Mouse (Mus musculus) thymus, adult 18-20 months (tissue): ENCODE data around the gene Car4.

Experiments
- DNase-seq, 2 experiments: peaks; one replicate each; pipeline ENCODE4 v3.0.0; 2022; ENCODE audit warnings: mixed read lengths in 2 of 2

The Car4 gene

DNA sequence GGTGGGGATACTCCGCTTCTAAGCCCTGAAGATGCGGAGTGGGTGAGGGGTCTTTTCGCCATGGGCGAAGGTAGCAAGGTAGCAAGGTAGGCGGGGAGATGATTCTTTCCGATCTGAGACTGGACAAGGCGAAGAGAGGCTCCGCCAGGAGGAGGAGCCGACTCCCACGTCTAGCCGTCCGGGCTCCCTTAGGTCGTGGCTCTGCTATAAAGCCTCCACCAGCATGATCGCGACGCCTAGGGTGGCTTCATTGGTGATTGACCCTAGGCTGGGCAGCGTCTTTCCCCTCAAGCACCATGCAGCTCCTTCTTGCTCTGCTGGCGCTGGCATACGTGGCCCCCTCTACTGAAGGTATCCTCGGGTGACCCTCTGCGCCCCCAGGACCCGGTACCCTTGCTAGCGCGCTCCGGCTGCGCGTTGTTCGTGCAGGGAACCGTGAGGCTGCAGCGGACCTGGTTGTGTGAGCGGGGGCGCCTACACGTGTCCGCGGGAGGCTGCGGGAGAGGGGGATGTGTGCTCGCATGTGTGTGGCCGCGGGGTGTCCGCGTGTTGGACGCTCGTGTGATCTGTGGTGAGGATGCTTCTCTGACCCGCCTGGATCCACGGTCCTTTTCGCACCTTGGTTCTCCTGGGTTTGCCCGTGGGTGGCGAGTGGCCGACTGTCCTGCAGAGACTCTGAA lies at the start of gene Car4:
Gene Car4 (plus strand): TSS at position 196 of the 680 bp plus-strand sequence.
- no peak for DNase-seq

GRCm38 (mm10) chr11:84908480-84908879 lies 49.1 kb upstream of the Car4 start:
- no peak for DNase-seq

DNA sequence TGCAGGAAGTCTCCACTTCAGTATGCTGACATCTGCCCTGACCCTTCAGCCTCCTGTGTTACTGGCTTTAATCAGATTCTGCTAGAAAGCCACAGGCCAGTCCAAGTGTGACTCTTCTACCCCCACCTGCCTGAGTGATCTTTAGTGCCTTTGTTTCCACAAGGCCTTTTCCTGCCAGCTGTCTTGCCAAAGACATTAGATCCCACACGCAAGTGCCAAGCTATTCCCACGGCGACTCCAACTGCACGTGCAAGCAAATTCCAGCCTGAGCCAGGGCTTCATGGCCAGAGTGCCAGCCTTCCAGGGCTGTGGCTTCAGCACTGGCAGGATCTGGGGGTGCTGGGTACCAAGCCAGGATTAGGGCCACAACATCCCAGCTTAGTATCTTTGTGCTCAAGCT lies 47.2 kb upstream of the Car4 start:
- DNase-seq, result no peak

GRCm38 (mm10) chr11:84914673-84915072 lies 42.9 kb upstream of the Car4 start:
- no peak for DNase-seq

- DNase-seq, result peak; percentile 65 to 78
Observed at GRCm38 (mm10) chr11:84916053-84916702, 41.4 kb upstream of the Car4 start, which contains the start of gene Znhit3. Znhit3 (minus strand) TSS chr11:84916366.

- no peak for DNase-seq
Observed at GRCm38 (mm10) chr11:84916703-84917300, 40.8 kb upstream of the Car4 start.

DNA sequence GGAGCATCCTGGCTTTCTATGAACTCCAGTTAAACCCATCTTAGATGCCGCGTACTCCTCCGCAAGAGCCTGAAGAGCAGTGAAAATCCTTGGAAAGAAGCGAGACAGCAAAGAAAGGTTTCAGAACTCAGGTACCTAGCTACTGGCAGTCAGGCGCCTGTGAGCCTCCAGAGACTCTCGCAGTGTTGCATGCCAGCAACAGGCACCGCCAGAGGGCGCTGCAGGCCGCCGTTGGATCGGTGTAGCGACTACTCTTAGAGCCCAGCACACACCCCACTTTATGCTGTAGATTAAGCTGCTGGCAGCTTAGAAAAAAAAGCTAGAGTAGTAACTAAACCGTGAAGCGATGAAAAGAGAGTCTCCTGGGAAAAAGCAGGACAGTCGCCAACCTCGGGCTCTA lies 39.2 kb upstream of the Car4 start:
- DNase-seq, result peak; percentile 40 to 44

DNA sequence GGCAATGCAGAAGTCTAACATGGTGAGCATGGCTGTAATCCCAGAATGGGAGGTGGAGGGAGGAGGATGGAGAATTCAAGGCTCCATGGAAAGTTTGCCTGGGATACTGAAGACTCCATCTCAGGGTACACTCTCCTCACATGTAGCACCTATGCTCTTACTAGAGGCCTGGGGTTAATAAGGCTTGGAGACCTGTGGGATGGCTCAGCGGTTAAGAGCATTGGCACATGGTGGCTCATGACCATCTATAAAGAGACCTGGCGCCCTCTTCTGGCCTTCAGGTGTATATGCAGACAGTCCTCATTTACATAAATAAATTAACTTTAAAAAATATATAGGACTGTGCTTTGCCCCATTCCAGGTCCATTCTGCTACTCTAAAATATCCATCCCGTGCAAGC lies 38.3 kb upstream of the Car4 start:
- no peak for DNase-seq

DNA sequence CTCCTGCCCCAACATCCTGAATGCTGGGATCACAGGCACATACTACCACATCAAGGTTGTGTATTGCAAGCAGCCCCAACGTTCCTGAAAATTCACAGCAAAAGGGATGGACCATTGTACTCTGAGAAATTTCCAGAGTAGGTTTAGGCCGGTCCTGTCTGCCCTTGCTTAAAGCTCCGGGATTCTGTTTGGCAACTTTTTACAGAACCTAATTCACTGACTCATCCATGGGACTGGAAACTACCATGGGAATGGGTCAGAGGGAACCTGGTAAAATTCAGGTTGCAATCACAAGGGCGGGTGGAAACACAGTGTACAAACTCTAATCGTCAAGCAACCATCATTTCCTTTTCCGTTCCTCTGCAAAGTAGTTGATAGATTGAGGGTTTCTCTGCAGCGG lies 37.6 kb upstream of the Car4 start:
- DNase-seq, result no peak

DNA sequence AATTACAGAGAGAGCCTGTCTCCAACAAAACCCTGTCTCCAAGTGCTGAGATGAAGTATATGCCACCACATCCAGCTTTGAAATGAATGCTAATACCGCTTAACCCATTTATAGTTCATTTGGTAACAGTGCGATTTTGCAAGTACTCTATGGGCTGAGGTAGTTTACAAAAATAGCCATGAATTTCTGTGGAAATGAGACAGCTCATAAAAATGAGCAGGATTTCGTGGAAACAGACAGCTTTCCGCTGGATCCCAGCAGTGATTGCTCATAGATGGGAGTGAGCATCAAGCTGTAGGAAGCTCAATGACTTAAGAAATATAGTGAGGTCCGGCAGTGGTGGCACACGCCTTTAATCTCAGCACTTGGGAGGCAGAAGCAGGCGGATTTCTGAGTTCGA lies 36.6 kb upstream of the Car4 start:
- no peak for DNase-seq

DNA sequence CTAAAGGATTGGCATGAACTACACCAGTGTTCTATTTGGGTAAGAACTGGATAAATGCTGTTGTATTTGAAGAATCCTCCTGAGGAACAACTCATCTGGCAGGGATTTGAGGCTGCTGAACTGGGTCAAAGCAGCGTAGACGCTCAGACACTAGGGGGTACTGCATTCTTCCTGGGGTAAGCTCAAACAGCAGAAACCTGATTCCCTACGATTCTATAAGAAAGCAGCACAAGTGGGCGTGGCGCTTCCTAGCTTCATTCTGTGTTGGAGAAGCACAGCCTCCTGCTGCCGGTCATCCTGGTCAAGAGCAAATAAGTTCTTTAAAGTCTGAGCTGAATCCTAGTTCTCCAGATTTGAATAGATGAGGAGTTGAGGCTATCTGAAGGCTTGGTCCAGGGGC lies 25.3 kb upstream of the Car4 start:
- no peak for DNase-seq

- DNase-seq, result no peak
Observed at GRCm38 (mm10) chr11:84939508-84940053, 18.0 kb upstream of the Car4 start.

DNA sequence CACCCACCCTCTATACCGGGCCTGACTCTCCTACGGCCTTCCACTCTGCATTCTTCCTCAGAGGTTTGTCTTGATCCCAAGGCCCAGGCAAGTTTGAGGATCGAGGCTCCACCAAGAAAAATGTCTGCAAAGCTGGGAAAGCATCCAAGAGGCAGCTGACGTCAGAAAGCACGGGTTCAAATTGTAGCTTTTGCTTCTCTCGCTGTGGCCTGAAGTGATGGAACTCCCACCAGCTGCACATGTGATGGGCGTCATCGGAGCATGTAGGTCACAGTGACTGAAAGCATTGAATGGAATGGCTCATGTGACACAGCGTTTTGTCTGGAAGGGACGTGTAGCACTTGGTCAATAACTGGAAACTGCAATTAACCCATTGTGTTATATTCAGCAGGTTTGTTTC lies 17.4 kb upstream of the Car4 start:
- DNase-seq, result no peak

- DNase-seq, result no peak
Observed at GRCm38 (mm10) chr11:84943948-84944347, 13.6 kb upstream of the Car4 start.

- no peak for DNase-seq
Observed at GRCm38 (mm10) chr11:84944639-84945435, 12.7 kb upstream of the Car4 start.

DNA sequence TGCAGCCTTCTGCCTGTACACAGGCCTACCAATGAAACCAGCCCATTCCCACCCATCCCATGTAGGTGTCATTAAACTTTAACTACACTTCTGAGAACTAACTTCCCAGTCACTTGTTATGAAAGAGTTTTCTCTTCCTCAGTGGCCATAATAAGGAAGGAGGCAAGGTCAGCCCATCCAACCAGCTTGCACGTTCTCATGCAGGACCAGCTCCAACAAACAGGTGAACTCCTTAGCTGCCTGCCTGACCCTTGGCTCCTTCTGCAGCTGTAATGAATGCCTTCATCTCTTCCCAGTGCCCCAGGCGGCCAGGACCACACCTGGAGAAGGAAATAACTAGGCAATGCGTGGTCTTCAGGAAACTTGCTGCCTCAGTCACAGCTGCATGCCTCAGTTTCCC lies 11.7 kb upstream of the Car4 start:
- no peak for DNase-seq

GRCm38 (mm10) chr11:84947206-84947605 lies 10.4 kb upstream of the Car4 start:
- no peak for DNase-seq

DNA sequence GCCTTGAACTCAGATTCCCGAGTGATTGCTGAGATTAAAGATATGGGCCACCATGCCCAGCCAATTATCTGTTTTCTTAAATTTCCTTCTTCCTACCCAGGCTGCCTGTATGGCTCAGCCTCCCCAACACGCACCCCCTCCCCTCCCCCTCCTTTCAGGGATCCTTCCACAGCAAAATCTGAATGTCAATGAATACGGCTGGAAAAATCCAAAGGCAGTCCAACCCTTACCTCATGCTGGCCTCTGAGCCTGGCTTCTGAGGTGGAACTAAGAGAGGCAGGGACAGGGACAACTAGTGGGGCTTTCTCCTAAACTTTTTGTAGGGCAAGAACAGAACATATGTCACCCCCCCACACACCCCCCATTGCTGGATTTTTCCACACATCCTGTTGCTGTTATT lies 9.5 kb upstream of the Car4 start:
- no peak for DNase-seq

- DNase-seq, result no peak
Observed at GRCm38 (mm10) chr11:84948526-84948925, 9.1 kb upstream of the Car4 start.

DNA sequence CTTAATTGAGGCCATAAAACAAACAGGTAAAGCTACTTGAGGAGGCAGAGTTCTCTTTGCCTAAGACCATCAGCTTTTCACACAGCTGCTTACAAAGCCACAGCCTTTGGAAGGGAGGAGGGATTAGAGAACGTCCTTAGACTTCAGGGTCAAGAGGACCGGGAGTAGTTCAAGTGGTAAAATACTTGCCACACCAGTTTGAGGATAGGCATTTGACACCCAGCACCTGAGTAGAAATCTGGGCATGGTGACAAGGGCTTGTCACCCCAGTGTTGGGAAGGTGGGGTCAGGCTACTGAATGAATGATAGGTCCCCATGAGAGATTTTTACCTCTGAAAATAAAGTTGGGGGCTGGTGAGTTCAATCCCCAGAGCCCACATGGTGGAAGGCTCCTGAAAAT lies 5.0 kb upstream of the Car4 start:
- DNase-seq, result no peak

- DNase-seq, result no peak
Observed at GRCm38 (mm10) chr11:84956400-84956799, 1.2 kb upstream of the Car4 start.

GRCm38 (mm10) chr11:84957171-84957570 lies 415 bp upstream of the Car4 start:
- no peak for DNase-seq

DNA sequence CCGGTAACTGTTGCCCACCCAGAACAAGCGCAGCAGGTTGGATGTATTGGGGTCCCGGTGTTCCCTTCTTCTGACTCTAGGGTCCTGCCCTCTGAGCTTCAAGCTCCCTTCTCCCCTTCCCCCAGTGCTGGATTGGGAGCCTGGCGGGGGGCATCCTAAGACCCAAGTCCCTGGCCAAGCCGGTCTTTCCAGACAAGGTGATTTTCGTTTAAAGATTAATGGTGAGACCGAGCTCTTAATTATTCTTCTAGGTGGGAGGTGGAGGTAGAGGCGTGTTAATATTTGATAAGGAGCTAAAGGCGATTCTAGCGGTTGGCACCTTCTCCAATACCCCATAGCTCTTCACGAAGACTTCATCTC lies 665 bp downstream of the Car4 start:
- no peak for DNase-seq
